Mouse (Mus musculus) myocyte (in vitro differentiated cells): ENCODE results near the gene Tiam1. TPM values are rescaled to one million over a fixed set of nuclear protein-coding genes. Genes with fewer than 3 reads are reported as not detected.

Experiments used
- H3K27me3 ChIP-seq: one replicate; pipeline ENCODE4 v1.6.1; 2011; ENCODE audit not compliant: control insufficient read depth, insufficient read depth, insufficient read length
- H3K36me3 ChIP-seq: one replicate; pipeline ENCODE4 v1.6.1; 2011; ENCODE audit not compliant: control insufficient read depth, insufficient read depth
- H3K4me2 ChIP-seq: one replicate; pipeline ENCODE4 v1.6.1; 2011; ENCODE audit warnings: low read depth, control low read depth
- H3K4me3 ChIP-seq: one replicate; pipeline ENCODE4 v1.5.1; 2011; ENCODE audit warnings: mild to moderate bottlenecking, control low read depth, moderate library complexity
- H3K79me2 ChIP-seq: one replicate; pipeline ENCODE4 v1.6.1; 2011; ENCODE audit not compliant: control insufficient read depth, insufficient read depth
- H3ac ChIP-seq: one replicate; pipeline ENCODE4 v1.6.1; 2011; ENCODE audit not compliant: control insufficient read depth, insufficient read length
- CEBPB ChIP-seq: IDR thresholded peaks from 2 replicates; pipeline ENCODE4 v1.6.1; 2011; ENCODE audit warnings: mild to moderate bottlenecking, moderate library complexity; ENCODE audit not compliant: poor library complexity, insufficient read depth, severe bottlenecking
- E2F4 ChIP-seq: IDR thresholded peaks from one replicate; pipeline ENCODE4 v1.6.1; 2011; ENCODE audit warnings: mild to moderate bottlenecking, control low read depth, moderate library complexity; ENCODE audit not compliant: insufficient read depth
- MAX ChIP-seq: IDR thresholded peaks from one replicate; pipeline ENCODE4 v1.6.1; 2011; ENCODE audit warnings: low read depth, mild to moderate bottlenecking, control low read depth
- MYOD1 ChIP-seq, 3 experiments: IDR thresholded peaks; one replicate each; pipeline ENCODE4 v1.6.1; 2011; ENCODE audit warnings: control low read depth in 2 of 3, low read depth in 2 of 3, mild to moderate bottlenecking in 2 of 3, moderate library complexity in 1 of 3; ENCODE audit not compliant: insufficient read length in 2 of 3, control insufficient read depth in 1 of 3
- MYOG ChIP-seq, 3 experiments: IDR thresholded peaks; one replicate each; pipeline ENCODE4 v1.6.1; 2011; ENCODE audit warnings: control low read depth in 2 of 3, low read depth in 2 of 3, mild to moderate bottlenecking in 2 of 3; ENCODE audit not compliant: insufficient read length in 2 of 3, control insufficient read depth in 1 of 3, insufficient read depth in 1 of 3
- POLR2A ChIP-seq: IDR thresholded peaks from one replicate; pipeline ENCODE4 v1.6.1; 2011; ENCODE audit warnings: low read depth, mild to moderate bottlenecking, control low read depth, moderate library complexity; ENCODE audit not compliant: insufficient read length
- POLR2AphosphoS2 ChIP-seq: IDR thresholded peaks from one replicate; pipeline ENCODE4 v1.6.1; 2011; ENCODE audit warnings: low read depth, control low read depth; ENCODE audit not compliant: insufficient read length
- REST ChIP-seq: IDR thresholded peaks from one replicate; pipeline ENCODE4 v1.6.1; 2011; ENCODE audit warnings: mild to moderate bottlenecking, control low read depth, moderate library complexity; ENCODE audit not compliant: insufficient read depth, insufficient read length
- SRF ChIP-seq: IDR thresholded peaks from one replicate; pipeline ENCODE4 v1.6.1; 2011; ENCODE audit warnings: low read depth; ENCODE audit not compliant: control insufficient read depth, insufficient read length
- TCF12 ChIP-seq: IDR thresholded peaks from one replicate; pipeline ENCODE4 v1.6.1; 2011; ENCODE audit warnings: mild to moderate bottlenecking, control low read depth; ENCODE audit not compliant: poor library complexity, insufficient read depth, severe bottlenecking
- TCF3 ChIP-seq: IDR thresholded peaks from one replicate; pipeline ENCODE4 v1.6.1; 2011; ENCODE audit warnings: low read depth, control low read depth; ENCODE audit not compliant: insufficient read length
- USF1 ChIP-seq: IDR thresholded peaks from one replicate; pipeline ENCODE4 v1.6.1; 2011; ENCODE audit warnings: low read depth, mild to moderate bottlenecking, control low read depth, moderate library complexity
- polyA plus RNA-seq: library from polyadenylated mRNA; unstranded; fragments of >200 nt; fragmentation: generic; extraction: Trizol; gene quantifications from one replicate; pipeline ENCODE4 v1.2.1, GENCODE M21; 2012; ENCODE audit warnings: missing spikeins

Gene Tiam1
- polyA plus RNA-seq, 1 experiment = 2.2 TPM

GRCm38 (mm10) chr16:89882477-89883234, 260.9 kb downstream of the Tiam1 start:
- Histone ChIP-seq H3ac (no peak overlapping the region), H3K79me2 (no peaks in the 10 kb centered on the region), H3K4me2 (no peak overlapping the region), H3K4me3 (no peak overlapping the region), H3K27me3 (no peaks in the 10 kb centered on the region), H3K36me3 (no peaks in the 10 kb centered on the region)
- TF ChIP-seq MYOD1 (IDR thresholded peaks at IDR 0.05; ENCODE audit: control insufficient read depth in 1 of 3, insufficient read length in 2 of 3, low read depth in 2 of 3) (no peak), MAX (no peak), SRF (no peak), E2F4 (no peak), USF1 (no peak), REST (no peak), POLR2AphosphoS2 (no peak), TCF12 (no peak), MYOG (IDR thresholded peaks at IDR 0.05; ENCODE audit: control insufficient read depth in 1 of 3, insufficient read depth in 1 of 3, insufficient read length in 2 of 3, low read depth in 2 of 3) (no peak), POLR2A (no peak), TCF3 (no peak), CEBPB (no peak)

GRCm38 (mm10) chr16:89877206-89877605, 266.4 kb downstream of the Tiam1 start:
- Histone ChIP-seq H3K79me2 (no peaks in the 10 kb centered on the region), H3K4me3 (no peak overlapping the region), H3K27me3 (no peaks in the 10 kb centered on the region), H3ac (no peak overlapping the region), H3K36me3 (no peaks in the 10 kb centered on the region), H3K4me2 (no peak overlapping the region)
- TF ChIP-seq E2F4 (no peak), REST (no peak), CEBPB (no peak), SRF (no peak), MAX (no peak), POLR2AphosphoS2 (no peak), MYOG (IDR thresholded peaks at IDR 0.05; ENCODE audit: control insufficient read depth in 1 of 3, insufficient read depth in 1 of 3, insufficient read length in 2 of 3, low read depth in 2 of 3) (no peak), TCF12 (no peak), MYOD1 (IDR thresholded peaks at IDR 0.05; ENCODE audit: control insufficient read depth in 1 of 3, insufficient read length in 2 of 3, low read depth in 2 of 3) (no peak), POLR2A (no peak), TCF3 (no peak), USF1 (no peak)

- H3K36me3 ChIP-seq = no peaks in the 10 kb centered on the region
- H3ac ChIP-seq = no peak overlapping the region
- H3K79me2 ChIP-seq = no peaks in the 10 kb centered on the region
- H3K4me3 ChIP-seq = no peak overlapping the region
- no peak overlapping the region for H3K4me2 ChIP-seq
- no peak for TF ChIP-seq TCF3
- TF ChIP-seq USF1 = no peak
- TF ChIP-seq MYOD1 (IDR thresholded peaks at IDR 0.05; ENCODE audit: control insufficient read depth in 1 of 3, insufficient read length in 2 of 3, low read depth in 2 of 3) = no peak
- TF ChIP-seq POLR2AphosphoS2 = no peak
- no peak for TF ChIP-seq MAX
- no peak for TF ChIP-seq POLR2A
- no peak for TF ChIP-seq CEBPB
- no peak for TF ChIP-seq REST
- TF ChIP-seq MYOG (IDR thresholded peaks at IDR 0.05; ENCODE audit: control insufficient read depth in 1 of 3, insufficient read depth in 1 of 3, insufficient read length in 2 of 3, low read depth in 2 of 3) = no peak
- no peak for TF ChIP-seq SRF
- no peak for TF ChIP-seq E2F4
- no peak for TF ChIP-seq TCF12
- no peaks in the 10 kb centered on the region for H3K27me3 ChIP-seq
Observed at GRCm38 (mm10) chr16:89876079-89876478, 267.5 kb downstream of the Tiam1 start.

- no peak overlapping the region for H3K4me2 ChIP-seq
- H3K79me2 ChIP-seq = no peaks in the 10 kb centered on the region
- H3K4me3 ChIP-seq = no peak overlapping the region
- no peaks in the 10 kb centered on the region for H3K36me3 ChIP-seq
- no peak overlapping the region for H3ac ChIP-seq
- H3K27me3 ChIP-seq = no peaks in the 10 kb centered on the region
- TF ChIP-seq POLR2AphosphoS2 = no peak
- no peak for TF ChIP-seq E2F4
- TF ChIP-seq MAX = no peak
- no peak for TF ChIP-seq MYOG (IDR thresholded peaks at IDR 0.05; ENCODE audit: control insufficient read depth in 1 of 3, insufficient read depth in 1 of 3, insufficient read length in 2 of 3, low read depth in 2 of 3)
- TF ChIP-seq TCF3 = no peak
- TF ChIP-seq MYOD1 (IDR thresholded peaks at IDR 0.05; ENCODE audit: control insufficient read depth in 1 of 3, insufficient read length in 2 of 3, low read depth in 2 of 3) = no peak
- TF ChIP-seq SRF = no peak
- no peak for TF ChIP-seq USF1
- no peak for TF ChIP-seq CEBPB
- TF ChIP-seq TCF12 = no peak
- no peak for TF ChIP-seq REST
- TF ChIP-seq POLR2A = no peak
Observed at GRCm38 (mm10) chr16:89874012-89874704, 269.4 kb downstream of the Tiam1 start.
